Mouse (Mus musculus) bone marrow, adult 2 months (tissue): ENCODE data around the gene Slco2b1.

ENCODE experiments used
- CTCF ChIP-seq: fragments of 200-500 bp; IDR thresholded peaks from 2 replicates; pipeline ENCODE4 v1.5.1; 2011; ENCODE audit warnings: low read length, control low read depth; ENCODE audit not compliant: control insufficient read depth, insufficient read depth
- POLR2A ChIP-seq: fragments of 200-500 bp; IDR thresholded peaks from 2 replicates; pipeline ENCODE4 v1.6.1; 2011; ENCODE audit warnings: low read depth, mild to moderate bottlenecking, control low read depth, low read length, borderline replicate concordance; ENCODE audit not compliant: control insufficient read depth

GRCm38 (mm10) chr7:99692396-99692795 lies 18.7 kb downstream of the Slco2b1 start:
- TF ChIP-seq CTCF (no peak), POLR2A (no peak)
